Mouse (Mus musculus) spleen, adult 2 months (tissue): ENCODE data around the gene Ptprg.

Experiments
- CTCF ChIP-seq: fragments of 200-500 bp; IDR thresholded peaks from 2 replicates; pipeline ENCODE4 v1.5.1; 2011; ENCODE audit warnings: mild to moderate bottlenecking, inconsistent platforms; ENCODE audit not compliant: insufficient read depth, insufficient read length, insufficient replicate concordance; ENCODE audit errors: extremely low read depth
- POLR2A ChIP-seq: fragments of 200-500 bp; IDR thresholded peaks from 2 replicates; pipeline ENCODE4 v1.6.1; 2011; ENCODE audit warnings: low read depth, low read length, inconsistent platforms

DNA sequence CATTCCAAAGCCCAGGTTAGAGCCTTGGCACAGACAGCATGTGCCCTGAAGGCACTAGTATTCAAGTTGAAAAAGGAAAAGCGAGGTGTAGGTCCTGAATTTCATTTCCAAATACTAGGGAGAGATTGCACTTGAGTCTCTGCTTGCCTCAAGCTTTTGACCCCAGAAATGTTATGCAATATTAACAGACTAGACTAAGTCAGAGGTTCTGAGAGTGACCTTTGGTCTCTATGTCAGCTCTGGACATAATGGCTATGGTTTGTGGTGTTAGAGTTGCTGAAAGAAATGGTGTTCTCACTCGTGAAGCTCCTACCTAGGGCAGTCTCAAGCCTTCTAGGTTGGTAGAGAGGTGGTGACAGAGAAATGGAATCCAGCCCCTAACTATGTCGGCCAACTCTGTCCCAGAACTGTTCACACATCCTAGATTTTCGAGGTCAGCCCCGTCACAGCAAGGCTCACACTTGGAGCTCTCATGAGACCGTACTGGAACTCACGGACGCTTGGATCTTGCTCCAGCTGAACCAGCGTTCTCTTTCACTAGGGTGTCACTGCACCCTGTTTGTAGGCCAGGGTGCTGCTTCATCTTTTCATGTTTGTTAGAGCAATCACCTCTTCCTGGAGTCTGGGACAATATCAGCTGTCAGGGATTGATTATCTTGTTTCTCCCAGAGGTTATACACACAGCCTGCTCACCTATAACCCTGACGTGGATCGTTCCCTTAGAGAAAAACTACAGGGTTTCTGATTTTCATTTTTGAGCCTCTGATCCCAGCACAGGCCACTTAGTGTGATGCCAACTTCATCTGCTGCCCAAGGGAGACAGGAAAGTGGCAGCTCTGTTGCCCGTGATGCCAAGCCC is 551.2 kb downstream of the Ptprg start:
- TF ChIP-seq POLR2A (no peak), CTCF (no peak)
